Mouse (Mus musculus) erythroblast, adult 5-6 weeks (primary cell): ENCODE results near the gene Hist1h2ah. TPM values are rescaled to one million over a fixed set of nuclear protein-coding genes. Genes with fewer than 3 reads are reported as not detected.
"Not testable (repeated sequence)": the region's sequence is repeated elsewhere in the genome, so short reads cannot be mapped to it uniquely, and the experiment has no call there.

Experiments used
- ATAC-seq: replicated peaks from 2 replicates; pipeline ENCODE4 v1.8.0; 2016; ENCODE audit warnings: moderate number of reproducible peaks, mild to moderate bottlenecking, moderate TSS enrichment, inconsistent platforms; ENCODE audit not compliant: poor library complexity, low FRiP score, severe bottlenecking
- total RNA-seq, 2 experiments: library from RNA; stranded (forward) in 1 of 2; stranded (reverse) in 1 of 2; fragments of 150-400 nt in 1 of 2; fragments of 200-764, 138-1000 nt in 1 of 2; gene quantifications; 2 replicates each; pipeline versions ENCODE4 v1.2.3 to v1.2.4; 2015 to 2017; ENCODE audit warnings: low replicate concordance in 2 of 2

Hist1h2ah gene
- total RNA-seq (2015; ENCODE audit: low replicate concordance) (2.5 TPM in 1 of 2 replicates, not detected in the other), total RNA-seq (2017; ENCODE audit: low replicate concordance) (462 and 930 TPM in 2 replicates)

- peak; percentile 86 for ATAC-seq
These were observed at the start of gene Hist1h2ah, which contains the start of gene Hist1h2bk for GRCm38 (mm10) chr13:22035267-22036148. Gene Hist1h2ah (minus strand): TSS chr13:22035568. Gene Hist1h2bk (plus strand): TSS chr13:22035870.

- not testable (repeated sequence) for ATAC-seq
These were observed 48.8 kb upstream of the Hist1h2ah start, which contains the start of gene Vmn1r188 for GRCm38 (mm10) chr13:22084140-22084539. Gene Vmn1r188 (plus strand): TSS chr13:22084440.

- no peak for ATAC-seq
These were observed 28.1 kb upstream of the Hist1h2ah start for GRCm38 (mm10) chr13:22063468-22063867.

- ATAC-seq, result no peak
These were observed 26.1 kb upstream of the Hist1h2ah start for GRCm38 (mm10) chr13:22061422-22061821.

GRCm38 (mm10) chr13:22053754-22054153 is 18.4 kb upstream of the Hist1h2ah start:
- ATAC-seq, result no peak

GRCm38 (mm10) chr13:22051523-22051859 is 16.1 kb upstream of the Hist1h2ah start:
- no peak for ATAC-seq

GRCm38 (mm10) chr13:22050591-22051522 is 15.5 kb upstream of the Hist1h2ah start:
- ATAC-seq, result peak; percentile 97

- no peak for ATAC-seq
These were observed 14.5 kb upstream of the Hist1h2ah start for GRCm38 (mm10) chr13:22049737-22050440.

- ATAC-seq, result no peak
These were observed 13.7 kb upstream of the Hist1h2ah start for GRCm38 (mm10) chr13:22049041-22049440.

GRCm38 (mm10) chr13:22045311-22045710 is 9.9 kb upstream of the Hist1h2ah start:
- ATAC-seq, result no peak

GRCm38 (mm10) chr13:22044432-22045155 is 9.2 kb upstream of the Hist1h2ah start:
- ATAC-seq, result no peak

- peak; percentile 45 for ATAC-seq
These were observed 8.4 kb upstream of the Hist1h2ah start for GRCm38 (mm10) chr13:22043503-22044431.

GRCm38 (mm10) chr13:22042568-22043502 is 7.5 kb upstream of the Hist1h2ah start, which contains the start of the genes Hist1h2ag and Hist1h2bj:
Gene Hist1h2ag (minus strand): TSS chr13:22042944.
Gene Hist1h2bj (plus strand): TSS chr13:22043214.
- ATAC-seq, result peak; percentile 77

GRCm38 (mm10) chr13:22041651-22042567 is 6.5 kb upstream of the Hist1h2ah start:
- ATAC-seq, result no peak; the same call in 1 of the 2 replicates

GRCm38 (mm10) chr13:22041142-22041536 is 5.8 kb upstream of the Hist1h2ah start, which contains the start of gene Hist1h4i:
Gene Hist1h4i (minus strand): TSS chr13:22041362.
- peak; percentile 53 for ATAC-seq
